Mouse (Mus musculus): ENCODE measurements at regions not wholly inside any gene's neighbourhood (a gene's known extent, or its start where the extent isn't known, plus 50 kb on each side); places are given as distances from the start of the nearest gene placed in this dataset.

- DNase-seq: peak; percentile 73 to 79
Observed at GRCm38 (mm10) chr16:79718230-79718629, 627.3 kb upstream of the Tmprss15 start.

- no peak for DNase-seq
Observed at GRCm38 (mm10) chr16:79692444-79692843, 601.5 kb upstream of the Tmprss15 start.

DNA sequence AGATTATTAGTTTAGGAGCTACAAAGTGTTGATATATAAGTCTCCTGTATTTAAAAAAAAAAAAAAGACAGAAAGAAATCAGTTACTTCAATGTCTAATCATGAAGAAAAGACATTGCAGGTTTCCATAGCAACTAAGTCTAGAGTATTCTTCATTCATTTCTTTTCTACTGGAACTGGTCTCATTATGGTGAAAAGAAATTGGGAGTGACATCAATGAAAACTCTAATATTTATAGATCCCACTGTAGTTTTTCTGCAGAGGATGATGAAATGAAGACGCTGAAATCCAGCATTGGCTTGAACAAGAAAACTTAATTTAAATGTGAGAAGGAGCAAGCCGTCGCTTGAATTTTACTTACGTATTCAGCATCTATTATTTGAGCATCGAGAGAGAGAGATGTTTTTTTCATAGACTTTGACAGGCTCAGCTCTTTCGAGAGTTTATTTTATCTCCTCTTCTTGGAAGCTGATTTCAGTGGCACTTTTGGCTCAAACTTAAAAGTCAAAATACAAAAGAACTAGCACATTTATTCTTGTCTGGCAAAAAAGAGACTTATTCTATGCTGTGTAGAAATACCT, 560.4 kb upstream of the Tmprss15 start:
- no peak for DNase-seq

- no peak for DNase-seq
Observed at GRCm38 (mm10) chr16:79640898-79641297, 550.0 kb upstream of the Tmprss15 start.

DNA sequence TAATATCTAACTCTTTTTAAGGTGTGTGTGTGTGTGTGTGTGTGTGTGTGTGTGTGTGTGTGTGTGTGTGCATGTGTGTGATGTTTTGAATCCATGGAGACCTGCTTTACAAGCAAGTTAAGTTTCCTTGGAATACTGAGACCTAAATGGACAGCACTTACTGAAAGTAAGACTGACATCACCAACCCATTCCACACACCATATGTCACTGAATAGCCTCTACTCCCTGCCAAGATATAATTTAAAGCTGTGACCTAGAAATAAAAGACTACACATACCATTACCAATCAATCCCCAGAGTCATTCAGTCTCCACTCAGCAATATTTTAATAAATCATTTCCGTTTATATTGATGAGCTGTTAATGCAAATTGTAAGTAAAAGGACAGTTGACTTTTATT, 536.2 kb upstream of the Tmprss15 start:
- no peak for DNase-seq

GRCm38 (mm10) chr16:79611002-79611401, 520.1 kb upstream of the Tmprss15 start:
- DNase-seq: no peak

GRCm38 (mm10) chr16:79590891-79591290, 500.0 kb upstream of the Tmprss15 start:
- DNase-seq: no peak

GRCm38 (mm10) chr16:79585745-79586144, 494.8 kb upstream of the Tmprss15 start:
- DNase-seq: no peak

- no peak for DNase-seq
Observed at GRCm38 (mm10) chr16:79570867-79571266, 480.0 kb upstream of the Tmprss15 start.

- no peak for DNase-seq
Observed at GRCm38 (mm10) chr16:79534370-79534769, 443.5 kb upstream of the Tmprss15 start.

GRCm38 (mm10) chr16:79492493-79492892, 401.6 kb upstream of the Tmprss15 start:
- no peak for DNase-seq

- DNase-seq: no peak
Observed at GRCm38 (mm10) chr16:79450871-79451270, 360.0 kb upstream of the Tmprss15 start.

DNA sequence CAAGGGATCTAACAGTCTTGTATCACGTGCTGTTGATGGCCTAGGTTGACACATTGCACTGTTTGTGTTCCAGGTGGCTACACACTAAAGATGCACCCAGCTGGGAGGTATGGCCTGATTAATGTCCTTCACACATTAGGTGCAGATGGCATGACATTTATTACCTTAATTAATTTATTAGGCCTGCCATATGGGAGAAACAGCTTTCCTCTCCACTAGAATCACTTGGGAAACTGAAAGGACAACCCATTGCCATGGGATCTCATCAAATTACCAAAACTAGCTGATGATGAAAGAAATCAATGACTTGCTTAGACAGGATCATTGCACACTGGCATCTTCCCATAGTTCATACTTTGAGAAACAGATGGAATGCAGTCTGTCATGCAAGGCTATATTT, 358.8 kb upstream of the Tmprss15 start:
- peak in 1 of 2 experiments; percentile 3 for DNase-seq

GRCm38 (mm10) chr16:79407385-79407784, 316.5 kb upstream of the Tmprss15 start:
- DNase-seq: no peak

DNA sequence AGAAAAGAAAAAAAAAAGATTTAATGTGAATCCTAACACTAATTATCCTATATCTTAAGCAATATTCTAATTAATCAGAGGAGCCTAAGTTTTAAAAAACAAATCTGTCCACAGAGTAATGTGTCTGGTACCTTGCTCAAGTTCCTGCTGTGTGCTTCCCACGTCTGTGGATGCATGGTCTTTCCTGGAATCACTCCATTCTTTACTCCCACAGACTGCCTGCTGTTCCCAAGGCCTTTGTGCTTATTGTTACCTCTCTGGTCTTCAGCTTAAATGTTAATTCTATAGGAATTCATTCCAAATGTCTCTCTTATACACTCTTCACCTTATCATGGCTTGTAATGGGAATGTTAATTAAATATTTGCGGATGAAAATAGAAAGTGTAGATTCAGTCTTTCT, 315.3 kb upstream of the Tmprss15 start:
- no peak for DNase-seq

DNA sequence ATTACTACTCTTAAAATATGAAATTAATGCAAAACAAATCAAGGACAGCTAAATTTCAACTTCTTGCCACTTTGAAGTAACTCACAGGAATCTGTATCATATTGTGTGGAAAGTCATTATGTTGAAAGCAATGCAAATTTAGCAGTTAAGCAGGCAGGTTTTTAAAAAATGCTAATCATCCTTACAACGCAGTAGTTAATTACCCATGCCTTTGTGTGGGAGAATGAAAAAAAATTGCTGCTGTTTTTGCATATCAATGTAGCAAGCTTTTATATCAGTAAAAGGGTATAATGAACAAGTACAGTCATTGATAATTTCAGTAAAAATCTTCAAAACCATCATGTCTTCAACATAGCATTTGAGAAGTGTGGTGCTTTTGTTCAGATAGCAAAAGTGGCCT, 313.2 kb upstream of the Tmprss15 start:
- DNase-seq: no peak

DNA sequence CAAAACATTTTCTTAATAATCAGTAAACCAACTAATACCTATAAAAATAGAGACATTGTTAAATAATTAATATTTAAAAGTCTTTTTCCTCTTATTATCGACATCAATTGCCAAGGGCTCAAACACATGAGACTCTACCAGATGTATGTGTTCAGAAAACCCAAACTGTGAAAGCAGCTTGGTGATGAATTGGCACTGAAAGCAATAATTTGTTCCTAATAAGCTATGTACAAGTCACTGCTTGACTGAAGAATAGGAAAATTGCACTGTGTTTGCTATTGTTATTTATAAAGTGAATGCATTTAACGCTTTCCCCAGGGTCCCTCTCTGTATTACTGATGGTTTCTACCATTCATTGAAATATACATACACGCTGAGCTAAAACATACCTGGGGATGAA, 309.2 kb upstream of the Tmprss15 start:
- DNase-seq: no peak

DNA sequence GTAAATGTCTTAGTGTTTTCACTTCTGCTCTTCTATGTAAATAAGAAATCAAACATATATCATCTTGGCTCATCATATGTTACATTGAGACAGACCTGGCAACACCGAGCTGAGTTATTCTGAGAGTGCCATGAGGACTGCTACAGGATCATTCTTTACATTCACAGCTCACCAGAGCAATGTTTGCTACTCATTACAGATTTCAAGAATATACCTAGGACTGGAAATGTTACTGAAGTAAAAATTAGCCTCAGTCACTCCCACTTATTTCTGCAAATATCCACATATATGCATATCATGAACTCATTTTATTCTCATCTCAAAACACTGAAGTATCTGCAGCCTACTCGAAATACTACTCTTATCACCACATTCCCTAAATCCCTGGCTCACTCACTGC, 307.6 kb upstream of the Tmprss15 start:
- DNase-seq: no peak

DNA sequence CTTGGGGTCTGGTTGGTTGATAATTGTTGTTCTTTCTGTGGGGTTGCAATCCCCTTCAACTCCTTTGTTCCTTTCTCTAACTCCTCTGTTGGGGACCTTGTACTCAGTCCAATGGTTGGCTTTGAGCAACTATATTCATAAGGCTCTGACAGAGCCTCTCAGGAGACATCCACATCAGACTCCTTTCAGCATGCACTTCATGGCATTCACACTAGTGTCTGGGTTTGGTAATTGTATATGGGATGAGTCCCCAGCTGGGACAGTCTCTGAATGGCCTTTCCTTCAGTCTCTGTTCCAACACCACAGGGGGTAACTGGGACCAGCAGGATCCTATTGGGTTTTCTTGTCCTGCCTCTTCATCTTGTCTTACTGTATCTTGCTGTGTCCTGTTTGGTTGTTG, 303.5 kb upstream of the Tmprss15 start:
- no peak for DNase-seq

GRCm38 (mm10) chr16:79386421-79386820, 295.5 kb upstream of the Tmprss15 start:
- no peak for DNase-seq

DNA sequence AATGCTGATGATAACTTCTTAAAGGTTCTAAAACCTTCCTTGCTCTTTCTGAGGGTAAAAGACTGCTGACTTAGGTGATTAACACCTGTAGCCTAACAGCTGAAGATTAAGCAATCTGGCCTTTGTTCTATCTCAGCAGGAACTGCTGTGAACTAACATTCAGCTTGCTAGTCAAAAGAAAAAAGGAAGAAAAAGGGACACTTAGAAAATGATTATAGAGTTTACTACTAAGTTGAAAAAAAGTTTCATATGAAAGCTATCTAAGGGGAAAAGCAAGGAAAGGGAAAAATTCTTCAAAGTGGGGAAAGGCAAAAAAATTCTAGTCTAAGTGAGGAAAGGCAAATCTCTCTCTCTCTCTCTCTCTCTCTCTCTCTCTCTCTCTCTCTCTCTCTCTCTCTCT, 259.2 kb upstream of the Tmprss15 start:
- no peak for DNase-seq

GRCm38 (mm10) chr16:79342453-79342852, 251.6 kb upstream of the Tmprss15 start:
- DNase-seq: no peak

DNA sequence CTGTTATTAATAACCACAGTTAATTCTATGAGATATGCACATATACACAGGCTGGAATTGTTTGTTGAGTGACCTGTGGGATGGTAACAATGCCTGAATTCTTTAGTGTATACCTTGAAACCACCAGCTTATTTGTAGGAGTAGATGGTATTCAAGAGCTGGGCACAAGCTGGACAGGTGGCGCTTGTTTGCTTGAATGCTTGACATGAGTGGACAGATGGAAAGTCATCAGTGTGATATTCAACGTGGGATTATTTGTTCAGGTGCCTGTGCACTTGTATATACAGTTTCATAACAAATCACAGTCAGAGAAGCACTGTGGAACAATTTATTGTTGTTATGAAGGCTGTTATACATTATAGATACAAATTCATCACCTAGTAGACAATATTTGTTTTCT, 245.5 kb upstream of the Tmprss15 start:
- DNase-seq: no peak

DNA sequence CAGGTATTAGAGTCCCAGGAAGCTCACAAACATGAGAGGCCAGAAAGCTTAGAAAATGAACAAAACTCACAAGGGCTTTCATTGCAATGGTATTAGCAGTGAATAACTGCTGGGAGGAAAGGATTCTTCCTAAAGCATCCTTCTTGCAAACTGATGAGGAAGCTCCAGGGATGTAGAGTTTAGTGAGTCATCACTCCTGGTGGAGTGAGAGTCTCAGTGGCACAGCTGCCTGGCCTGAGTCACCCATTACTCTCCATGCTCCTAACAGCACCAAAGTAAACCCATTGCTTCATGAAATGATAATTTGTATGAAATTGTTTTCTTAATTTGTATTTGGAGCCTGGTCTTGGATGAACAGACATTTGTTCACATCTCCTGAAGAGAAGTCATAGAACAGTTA, 245.1 kb upstream of the Tmprss15 start:
- no peak for DNase-seq

DNA sequence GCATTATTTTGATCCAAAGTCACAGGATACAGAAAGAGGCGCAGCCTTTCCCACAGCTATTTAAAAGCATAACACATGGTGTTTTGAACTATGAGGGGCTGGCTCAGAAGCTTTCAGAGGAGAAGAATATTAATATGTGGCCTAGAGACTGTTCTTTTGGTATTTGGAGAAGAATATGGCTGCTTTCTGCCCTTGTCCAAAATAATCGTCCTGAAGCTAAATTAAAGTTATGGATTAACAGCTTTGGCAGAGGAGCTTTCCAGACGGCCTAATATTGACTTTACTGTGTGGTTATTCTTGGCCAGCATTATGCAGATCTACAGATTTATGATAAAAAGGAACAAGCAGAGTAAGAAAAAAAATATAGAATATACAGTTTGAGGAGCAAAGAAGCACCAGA, 222.4 kb upstream of the Tmprss15 start:
- no peak for DNase-seq

Measured in layer of hippocampus, postnatal 36 days (tissue).